Mouse (Mus musculus) cerebellum, adult 9-10 months (tissue): ENCODE results near the gene Spta1.

Experiments
- DNase-seq: peaks from one replicate; pipeline ENCODE4 v3.0.0; 2022

Spta1 gene

DNA sequence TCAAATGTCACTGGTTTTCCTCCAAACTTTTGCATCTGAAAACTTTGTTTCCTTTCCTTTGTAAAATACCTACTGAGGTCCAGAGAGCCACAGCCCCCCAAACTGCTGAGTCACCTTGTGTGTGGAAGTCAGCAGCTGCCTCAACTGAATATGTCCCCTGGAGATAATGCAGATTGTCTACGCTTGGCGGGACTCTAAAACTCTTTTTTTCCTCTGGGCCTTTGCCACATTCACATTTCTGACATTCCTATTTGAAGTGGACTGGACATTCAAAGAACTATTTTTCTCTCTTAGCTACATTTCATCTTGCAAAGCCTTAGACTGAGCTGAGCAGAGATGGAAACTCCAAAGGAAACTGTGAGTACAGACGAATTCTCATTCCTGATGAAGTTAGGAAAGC is at the start of gene Spta1:
Gene Spta1 (plus strand): TSS at position 172 of the 400 bp plus-strand sequence.
- DNase-seq = no peak

DNA sequence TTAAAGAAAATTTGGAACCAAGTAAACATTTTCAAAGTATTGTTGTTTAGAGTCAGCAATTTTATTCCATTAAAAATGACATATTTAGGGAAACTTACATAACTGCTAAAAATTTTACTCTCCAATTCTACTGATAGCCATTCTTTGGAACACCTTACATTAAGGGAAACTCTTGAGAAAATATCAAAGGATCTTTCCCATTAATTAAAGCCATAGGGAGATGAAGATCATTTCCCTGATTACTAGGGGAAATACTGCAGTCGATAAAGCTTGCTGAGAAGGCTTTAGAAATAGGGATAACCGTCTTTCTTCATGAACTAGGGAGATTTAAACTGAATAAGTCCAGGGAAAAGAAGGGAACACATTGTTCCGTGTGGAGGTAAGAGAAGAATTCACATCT is 41.4 kb upstream of the Spta1 start, which contains the start of gene Olfr424:
Gene Olfr424 (plus strand): TSS at position 301 of the 400 bp plus-strand sequence.
- no peak for DNase-seq

GRCm38 (mm10) chr1:174131999-174132398 is 40.6 kb upstream of the Spta1 start:
- no peak for DNase-seq

DNA sequence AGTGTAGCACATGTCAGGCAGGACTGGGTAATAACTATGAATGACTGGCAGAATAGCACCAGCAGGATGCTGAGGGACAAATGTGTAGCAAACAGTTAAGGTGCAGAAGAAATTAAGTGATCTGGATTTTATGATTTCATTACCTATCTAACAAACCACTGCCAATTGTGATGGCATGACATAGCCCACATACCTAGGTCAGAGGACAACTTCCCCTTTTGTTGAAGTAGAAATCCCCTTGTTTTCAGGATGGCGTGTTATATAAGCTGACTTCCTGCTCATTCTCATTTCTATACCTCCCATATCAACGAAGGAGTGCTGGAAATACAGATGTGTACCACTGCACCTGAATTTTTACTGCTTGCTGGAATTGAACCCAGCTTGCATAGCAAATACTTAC is 31.2 kb upstream of the Spta1 start:
- no peak for DNase-seq

- no peak for DNase-seq
Observed at GRCm38 (mm10) chr1:174146696-174147095, 25.9 kb upstream of the Spta1 start.

GRCm38 (mm10) chr1:174149289-174149688 is 23.3 kb upstream of the Spta1 start:
- DNase-seq = no peak

- DNase-seq = no peak
Observed at GRCm38 (mm10) chr1:174155333-174155732, 17.2 kb upstream of the Spta1 start, which contains the start of gene Olfr420. Olfr420 (plus strand) TSS chr1:174155633.

- DNase-seq = no peak
Observed at GRCm38 (mm10) chr1:174157622-174158021, 15.0 kb upstream of the Spta1 start.

- DNase-seq = no peak
Observed at GRCm38 (mm10) chr1:174158512-174158911, 14.1 kb upstream of the Spta1 start.

GRCm38 (mm10) chr1:174159095-174159494 is 13.5 kb upstream of the Spta1 start:
- DNase-seq = no peak

DNA sequence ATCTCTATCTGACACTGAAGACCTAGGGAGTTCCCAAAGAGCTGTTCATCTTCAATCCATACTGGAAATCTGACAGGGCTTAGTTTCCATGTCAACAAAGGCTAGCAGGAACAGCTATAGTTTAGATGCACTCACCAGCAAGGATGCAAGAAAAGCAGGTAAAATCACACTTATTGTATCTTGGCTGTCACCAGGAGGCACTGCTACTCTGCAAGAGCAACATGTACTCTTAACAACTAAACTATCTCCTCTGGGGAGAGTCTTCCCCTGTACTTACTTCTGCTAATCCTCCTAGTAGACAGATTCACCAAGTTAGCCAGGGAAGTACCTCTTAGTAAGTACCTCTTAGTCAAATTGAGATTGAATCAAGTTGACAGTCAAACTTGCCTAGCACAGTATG is 3.6 kb upstream of the Spta1 start:
- no peak for DNase-seq

GRCm38 (mm10) chr1:174170706-174171501 is 1.7 kb upstream of the Spta1 start:
- no peak for DNase-seq

DNA sequence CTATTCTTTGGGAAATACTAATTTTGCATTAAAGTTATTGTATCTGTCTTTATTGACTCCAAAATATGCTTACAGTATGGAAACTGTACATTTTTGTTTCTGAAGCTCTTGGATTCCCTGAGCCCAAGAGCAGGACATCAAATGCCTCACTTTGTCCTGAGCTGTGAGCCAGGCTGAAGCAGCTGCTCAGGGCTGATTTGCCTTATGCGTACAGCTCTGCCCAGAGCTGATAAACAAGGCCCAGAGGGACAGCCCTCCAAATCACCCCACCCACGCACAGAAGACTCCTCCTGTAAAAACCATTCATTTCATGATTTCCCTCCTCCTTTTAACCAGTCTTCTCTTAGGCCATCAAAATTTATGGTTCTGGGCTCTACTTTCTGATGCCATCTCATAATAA is 1.0 kb upstream of the Spta1 start:
- no peak for DNase-seq

DNA sequence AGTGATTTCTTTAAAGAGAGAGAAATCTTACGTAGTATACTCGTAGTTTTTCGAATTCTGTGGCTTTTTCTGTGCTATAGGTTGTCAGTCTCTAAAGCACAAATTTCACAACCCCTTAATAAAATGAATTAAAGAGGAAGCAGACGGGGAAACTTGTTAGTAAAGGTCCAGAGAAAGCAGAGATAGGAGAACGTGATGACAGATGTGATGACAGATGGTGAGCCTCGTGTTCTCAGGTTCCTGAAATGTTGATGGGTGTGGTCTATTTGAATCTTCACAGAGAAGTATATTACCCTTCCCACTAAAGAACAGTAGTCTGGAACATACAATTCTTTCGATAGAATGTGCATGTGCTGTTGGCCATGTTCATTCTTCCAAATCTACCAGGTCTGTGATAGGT is 32.1 kb downstream of the Spta1 start:
- no peak for DNase-seq

DNA sequence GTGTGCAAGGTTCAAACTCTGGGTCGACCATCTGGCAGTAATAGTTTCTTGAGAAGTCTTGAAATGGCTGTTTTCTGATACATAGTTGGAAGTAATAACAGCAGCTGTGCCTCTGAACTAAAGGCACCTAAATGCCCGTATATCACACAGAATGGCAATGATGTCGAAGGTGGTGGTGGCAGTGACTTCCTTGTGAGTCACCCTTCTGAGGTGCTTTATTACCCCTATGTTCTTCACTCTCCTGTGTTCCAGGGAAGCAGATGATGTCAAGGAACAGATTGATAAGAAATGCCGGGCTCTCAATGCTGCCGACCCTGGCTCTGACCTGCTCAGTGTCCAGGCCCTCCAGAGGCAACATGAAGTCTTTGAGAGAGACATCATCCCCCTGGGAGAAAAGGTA is 39.7 kb downstream of the Spta1 start:
- DNase-seq = no peak

DNA sequence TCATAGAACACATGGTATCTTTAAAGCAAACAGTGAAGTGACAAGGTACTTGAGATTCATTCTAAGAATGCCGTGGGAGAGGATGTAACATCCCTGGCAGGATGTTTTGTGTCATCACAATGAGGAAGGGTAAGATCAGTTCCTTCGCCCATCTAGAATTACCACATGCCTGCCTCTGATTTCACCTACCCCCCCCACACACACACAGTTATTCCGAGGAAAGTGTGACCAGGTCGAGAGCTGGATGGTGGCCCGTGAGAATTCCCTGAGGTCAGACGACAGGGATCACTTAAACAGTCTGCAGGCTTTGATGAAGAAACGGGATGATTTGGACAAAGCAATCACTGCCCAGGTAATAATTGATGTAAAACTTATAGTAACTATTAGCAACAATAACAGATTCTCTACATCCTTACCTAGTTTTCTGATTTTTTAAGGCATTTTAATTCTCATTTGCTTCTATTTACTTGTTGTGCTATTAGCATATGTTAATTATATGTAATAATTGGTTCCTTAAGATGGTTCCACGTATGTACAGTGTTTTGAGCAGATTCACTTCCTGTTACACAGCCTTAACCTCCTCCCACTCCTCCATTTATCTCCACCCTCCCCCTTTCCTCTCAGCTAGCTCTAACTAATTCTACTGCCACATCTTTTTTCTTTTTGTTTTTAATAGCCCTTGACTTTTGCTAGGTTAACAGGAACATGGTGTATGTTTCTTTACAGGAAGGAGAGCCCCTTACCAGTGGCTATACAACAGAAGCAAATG is 42.9 kb downstream of the Spta1 start:
- DNase-seq = no peak

GRCm38 (mm10) chr1:174216528-174217204 is 44.1 kb downstream of the Spta1 start:
- DNase-seq = no peak

DNA sequence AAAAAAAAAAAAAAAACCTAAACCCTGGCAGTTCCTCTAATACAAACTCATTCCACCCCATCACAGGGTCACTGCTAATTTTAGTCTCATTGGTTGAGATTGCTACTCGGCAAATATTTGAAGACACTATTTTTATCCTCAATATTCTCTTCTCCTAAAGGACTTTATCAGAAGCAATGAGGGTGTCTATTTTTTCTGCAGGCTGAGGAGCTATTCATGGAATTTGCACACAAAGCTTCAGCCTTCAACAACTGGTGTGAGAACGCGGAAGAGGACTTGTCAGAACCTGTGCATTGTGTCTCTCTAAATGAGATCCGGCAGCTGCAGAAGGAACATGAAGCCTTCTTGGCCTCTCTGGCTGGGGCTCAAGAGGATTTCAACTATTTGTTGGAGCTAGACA is 67.3 kb downstream of the Spta1 start:
- DNase-seq = no peak

- DNase-seq = no peak
Observed at GRCm38 (mm10) chr1:174244621-174245020, 72.0 kb downstream of the Spta1 start.

- no peak for DNase-seq
Observed at GRCm38 (mm10) chr1:174246080-174246479, 73.5 kb downstream of the Spta1 start.

DNA sequence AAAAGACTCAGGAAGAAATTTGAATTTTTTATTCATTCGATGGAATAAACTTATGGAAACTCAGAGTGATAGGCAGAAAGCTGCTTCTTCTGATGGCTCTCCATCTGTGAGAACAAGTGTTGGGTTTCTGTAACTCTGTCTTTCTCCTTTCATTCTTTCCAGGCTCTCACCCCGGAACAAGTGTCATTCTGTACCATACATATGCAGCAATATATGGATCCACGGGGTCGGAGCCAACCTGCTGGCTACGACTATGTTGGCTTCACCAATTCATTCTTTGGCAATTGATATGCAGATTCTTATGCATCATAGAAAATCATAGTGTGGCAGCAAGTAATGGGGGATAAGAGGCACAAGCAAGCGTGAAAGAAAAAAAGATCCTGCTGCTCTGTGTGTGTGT is 74.6 kb downstream of the Spta1 start:
- no peak for DNase-seq

GRCm38 (mm10) chr1:174250376-174250775 is 77.8 kb downstream of the Spta1 start:
- DNase-seq = no peak

DNA sequence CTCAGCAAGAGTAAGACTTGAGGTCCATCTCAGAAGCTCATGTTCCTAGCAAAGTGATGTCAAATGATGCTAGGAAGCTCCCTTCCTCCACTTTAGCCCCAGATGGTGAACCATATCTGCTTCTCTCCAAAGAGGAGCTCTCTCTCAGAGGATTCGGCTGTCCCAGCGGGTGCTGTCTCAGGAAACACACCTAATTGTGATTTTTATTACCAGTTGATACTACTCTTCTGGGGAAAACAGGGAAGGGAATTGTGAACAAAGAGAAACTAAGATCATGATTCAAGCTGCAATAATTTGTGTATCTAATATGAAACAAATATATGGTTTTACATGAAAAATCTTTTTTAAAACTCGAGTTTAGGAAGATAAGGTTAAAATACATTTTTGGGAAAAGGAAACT is 79.4 kb downstream of the Spta1 start, which contains the start of gene Olfr419:
Gene Olfr419 (minus strand): TSS at position 101 of the 400 bp plus-strand sequence.
- DNase-seq = no peak
